In the genomic region with DNA sequence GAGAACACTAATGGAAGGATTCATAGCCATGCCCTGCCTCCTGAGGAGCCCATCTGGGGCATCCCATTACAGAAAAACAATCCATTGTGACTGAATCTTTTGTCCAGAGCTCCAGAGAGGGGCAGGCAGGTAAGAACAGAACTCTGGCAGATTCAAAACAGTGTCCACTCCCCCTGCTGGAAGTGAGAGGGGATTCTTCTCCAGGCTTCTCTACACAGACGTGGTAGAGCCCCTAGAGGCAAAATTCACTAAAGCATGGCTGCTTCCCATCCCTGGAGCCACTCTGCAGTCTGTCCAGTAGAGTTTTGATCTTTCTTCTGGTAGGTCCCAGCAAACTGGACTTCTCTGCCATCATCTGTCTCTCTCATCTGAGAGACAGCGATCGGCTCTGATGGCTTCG, we compare ENCODE assay signal across 12 mouse cellular contexts. TPM values are rescaled to one million over a fixed set of nuclear protein-coding genes. Genes with fewer than 3 reads are reported as not detected.
DNase-seq lines count a peak whose midpoint lies in the region; ATAC-seq and TF ChIP-seq lines count a peak whose summit lies in the region.
"Had no signal": no experiment of that assay in that cellular context is flagged by ENCODE, and none has a peak within 500 bp of the region (broad histone marks: within the 10 kb centered on the region; RNA-seq: fewer than 3 reads in every experiment).

No protein-coding gene starts in this region.

- TF ChIP-seq CTCF in heart, adult 2 months (IDR thresholded peaks at IDR 0.05), result peak; percentile 33

- H3K9ac ChIP-seq in heart, adult 2 months (ENCODE audit: low read depth, low read length), result no peak overlapping the region
- H3K9ac ChIP-seq: embryonic facial prominence, embryonic 15.5 days; heart, embryonic 12.5 days; limb, embryonic 13.5 days had no signal

- H3K4me3 ChIP-seq in heart, adult 2 months, result no peak overlapping the region
- H3K4me3 ChIP-seq: embryonic facial prominence, embryonic 15.5 days; heart, embryonic 12.5 days; limb, embryonic 13.5 days had no signal

- H3K27ac ChIP-seq in heart, adult 2 months, result no peak overlapping the region
- H3K27ac ChIP-seq: embryonic facial prominence, embryonic 15.5 days; limb, embryonic 13.5 days had no signal

- peak; percentile 32 to 56; a peak in 1 of 4 replicates for ATAC-seq in hematopoietic stem cell, adult 5-6 weeks (replicated peaks in 1 of 2; ENCODE audit: insufficient read depth in 1 of 2, low FRiP score in 2 of 2, low TSS enrichment in 1 of 2, low read depth in 1 of 2, poor library complexity in 2 of 2, severe bottlenecking in 2 of 2)

- TF ChIP-seq POLR2A in heart, adult 2 months (IDR thresholded peaks at IDR 0.05; ENCODE audit: insufficient read depth, low read depth, low read length), result no peak

- intact Hi-C loops in heart, adult 2 months (cut with DNase I), result no loop called here
- intact Hi-C loops in heart, postnatal 36 days (cut with DNase I), result no loop called here
- intact Hi-C loops in left cerebral cortex, postnatal 4 days (cut with DNase I), result no loop called here
- intact Hi-C loops in left cerebral cortex, postnatal 36 days (cut with DNase I), result no loop called here

- DNase-seq in heart, adult 2 months, result no peak
- no peak for DNase-seq in heart, postnatal 36 days
- peak; percentile 5 for DNase-seq in left cerebral cortex, postnatal 4 days
- no peak for DNase-seq in left cerebral cortex, postnatal 36 days (ENCODE audit: low spot score in 2 of 2)
- DNase-seq in ES-CJ7 (ENCODE audit: low read depth, low spot score), result peak; percentile 76
- DNase-seq in frontal cortex, postnatal 36 days (ENCODE audit: low spot score in 2 of 2), result no peak
- no peak for DNase-seq in right cerebral cortex, postnatal 10 days (ENCODE audit: low spot score in 2 of 2)
- DNase-seq: adrenal gland, postnatal 10 days had no signal

- no peak for TF ChIP-seq EP300 in heart, adult 2 months (IDR thresholded peaks at IDR 0.05; ENCODE audit: insufficient read depth, low read depth, low read length)

- WGBS in heart, adult 2 months, result 67% methylated on average over 4 of the region's 4 CpGs

- no peaks in the 10 kb centered on the region for H3K79me2 ChIP-seq in heart, adult 2 months (replicated peaks; ENCODE audit: control insufficient read depth, insufficient read depth, low read length)

- H3K36me3 ChIP-seq in heart, adult 2 months (ENCODE audit: control insufficient read depth, insufficient read depth, low read length), result no peaks in the 10 kb centered on the region
- H3K36me3 ChIP-seq: embryonic facial prominence, embryonic 15.5 days; heart, embryonic 12.5 days; limb, embryonic 13.5 days had no signal

- H3K4me1 ChIP-seq in heart, adult 2 months (ENCODE audit: control insufficient read depth, insufficient read depth, low read length), result no peaks in the 10 kb centered on the region
- H3K4me1 ChIP-seq: embryonic facial prominence, embryonic 15.5 days; heart, embryonic 12.5 days; limb, embryonic 13.5 days had no signal

- H3K27me3 ChIP-seq in heart, adult 2 months (ENCODE audit: control insufficient read depth, insufficient read depth, low read length), result no peaks in the 10 kb centered on the region
- H3K27me3 ChIP-seq: embryonic facial prominence, embryonic 15.5 days; limb, embryonic 13.5 days had no signal

RNA-seq across cellular contexts. Expression of a gene that starts 8.6 kb away (rescaled TPM):
- under 1 TPM in 1 of 2 experiments, not detected in 1; 0.23 TPM for total RNA-seq in heart, adult 2 months (2021)
- polyA plus RNA-seq in heart, adult 2 months (2012; rRNA removed), result 1.3 TPM in 1 of 2 replicates, not detected in the other
- not detected for total RNA-seq in heart, postnatal 36 days (2021)
- not detected for total RNA-seq in left cerebral cortex, postnatal 4 days (2021)
- total RNA-seq in left cerebral cortex, postnatal 36 days (2021), result not detected
- total RNA-seq in hematopoietic stem cell, adult 5-6 weeks (2017), result not detected in 2 replicates
- total RNA-seq: adrenal gland, postnatal 10 days had no signal

RNA-seq across cellular contexts. Expression of a gene that starts 10.0 kb away (rescaled TPM):
- not detected for total RNA-seq in heart, adult 2 months (2021)
- polyA plus RNA-seq in heart, adult 2 months (2012; rRNA removed), result not detected in 2 replicates
- not detected for total RNA-seq in heart, postnatal 36 days (2021)
- total RNA-seq in left cerebral cortex, postnatal 4 days (2021), result not detected
- total RNA-seq in left cerebral cortex, postnatal 36 days (2021), result not detected
- total RNA-seq in hematopoietic stem cell, adult 5-6 weeks (2017), result not detected in 2 replicates
- total RNA-seq: adrenal gland, postnatal 10 days had no signal
- polyA plus RNA-seq: heart, embryonic 12.5 days had no signal

RNA-seq across cellular contexts. Expression of a gene that starts 24.0 kb away (rescaled TPM):
- total RNA-seq in heart, adult 2 months (2021), result not detected
- 0.04 TPM in 1 of 2 replicates, not detected in the other for polyA plus RNA-seq in heart, adult 2 months (2012; rRNA removed)
- total RNA-seq in heart, postnatal 36 days (2021), result not detected
- total RNA-seq in left cerebral cortex, postnatal 4 days (2021), result not detected
- not detected for total RNA-seq in left cerebral cortex, postnatal 36 days (2021)
- not detected in 2 replicates for total RNA-seq in hematopoietic stem cell, adult 5-6 weeks (2017)
- total RNA-seq: adrenal gland, postnatal 10 days had no signal
- polyA plus RNA-seq: heart, embryonic 12.5 days; limb, embryonic 13.5 days had no signal

RNA-seq across cellular contexts. Expression of a gene that starts 38.8 kb away (rescaled TPM):
- total RNA-seq in heart, adult 2 months (2021), result not detected
- not detected in 2 replicates for polyA plus RNA-seq in heart, adult 2 months (2012; rRNA removed)
- total RNA-seq in heart, postnatal 36 days (2021), result not detected
- not detected for total RNA-seq in left cerebral cortex, postnatal 4 days (2021)
- not detected for total RNA-seq in left cerebral cortex, postnatal 36 days (2021)
- total RNA-seq in hematopoietic stem cell, adult 5-6 weeks (2017), result not detected in 2 replicates
- total RNA-seq: adrenal gland, postnatal 10 days had no signal
- polyA plus RNA-seq: heart, embryonic 12.5 days; limb, embryonic 13.5 days had no signal

RNA-seq across cellular contexts. Expression of a gene that starts 56.9 kb away (rescaled TPM):
- not detected for total RNA-seq in heart, adult 2 months (2021)
- polyA plus RNA-seq in heart, adult 2 months (2012; rRNA removed), result not detected in 2 replicates
- not detected for total RNA-seq in heart, postnatal 36 days (2021)
- total RNA-seq in left cerebral cortex, postnatal 4 days (2021), result not detected
- not detected for total RNA-seq in left cerebral cortex, postnatal 36 days (2021)
- total RNA-seq in hematopoietic stem cell, adult 5-6 weeks (2017), result 0.10 TPM in 1 of 2 replicates, not detected in the other
- total RNA-seq: adrenal gland, postnatal 10 days had no signal
- polyA plus RNA-seq: embryonic facial prominence, embryonic 15.5 days; heart, embryonic 12.5 days; limb, embryonic 13.5 days had no signal

Comparison
In these comparisons a context has a peak if more than half of its experiments do, and no peak if none do; other contexts are left out.
1. DNase-seq: peak in left cerebral cortex, postnatal 4 days (single experiment) and ES-CJ7 (single experiment); none in heart, adult 2 months (0 of 2), heart, postnatal 36 days (0 of 2), left cerebral cortex, postnatal 36 days (0 of 2), frontal cortex, postnatal 36 days (0 of 2) and right cerebral cortex, postnatal 10 days (0 of 2).